Mouse (Mus musculus): Measurements from ENCODE around the gene Tfe3. TPM values are rescaled to one million over a fixed set of nuclear protein-coding genes. Genes with fewer than 3 reads are reported as not detected.
A peak's percentile ranks its signal among the peaks of the same experiment; 100 is the strongest.
"Not testable (repeated sequence)": the region's sequence is repeated elsewhere in the genome, so short reads cannot be mapped to it uniquely, and the experiment has no call there.

Gene Tfe3
- polyA plus RNA-seq, 1 experiment from 2014 or later = 14.5 TPM

GRCm38 (mm10) chrX:7793361-7793760 lies 31.0 kb downstream of the Tfe3 start:
- Histone ChIP-seq H3K4me3 (ENCODE audit: control insufficient read depth in 1 of 2, insufficient read depth in 1 of 2, low read depth in 1 of 2, low read length in 2 of 2) (no peak overlapping the region), H3K36me3 (ENCODE audit: control insufficient read depth, insufficient read depth, low read length) (0 out of 2 replicates have a peak, but pooled peaks cover 10% of the 10 kb centered on the region), H3K4me1 (ENCODE audit: control insufficient read depth in 2 of 2, insufficient read depth in 2 of 2, low read length in 2 of 2) (no peaks in the 10 kb centered on the region; a peak in 1 of 4 replicates), H3K27me3 (ENCODE audit: control insufficient read depth, insufficient read depth, low read length) (no peaks in the 10 kb centered on the region), H3K9me3 (ENCODE audit: control insufficient read depth, low read length) (no peaks in the 10 kb centered on the region), H3K4me2 (ENCODE audit: low read length) (no peak overlapping the region), H3K9ac (ENCODE audit: low read length) (no peak overlapping the region), H3K27ac (replicated peaks in 1 of 2; ENCODE audit: control insufficient read depth in 1 of 2, insufficient read depth in 1 of 2, low read depth in 2 of 2, low read length in 2 of 2) (no peak overlapping the region)
- no peak for ATAC-seq (ENCODE audit: insufficient number of reproducible peaks, insufficient read depth, low FRiP score, low read depth)
- 40% methylated on average over 3 of the region's 3 CpGs for WGBS

GRCm38 (mm10) chrX:7795016-7795415 lies 32.7 kb downstream of the Tfe3 start:
- Histone ChIP-seq H3K36me3 (ENCODE audit: control insufficient read depth, insufficient read depth, low read length) (peaks cover 21% of the 10 kb centered on the region), H3K27me3 (ENCODE audit: control insufficient read depth, insufficient read depth, low read length) (no peaks in the 10 kb centered on the region), H3K27ac (replicated peaks in 1 of 2; ENCODE audit: control insufficient read depth in 1 of 2, insufficient read depth in 1 of 2, low read depth in 2 of 2, low read length in 2 of 2) (no peak overlapping the region), H3K9ac (ENCODE audit: low read length) (no peak overlapping the region), H3K4me2 (ENCODE audit: low read length) (no peak overlapping the region), H3K4me1 (ENCODE audit: control insufficient read depth in 2 of 2, insufficient read depth in 2 of 2, low read length in 2 of 2) (no peaks in the 10 kb centered on the region; a peak in 1 of 4 replicates), H3K4me3 (ENCODE audit: control insufficient read depth in 1 of 2, insufficient read depth in 1 of 2, low read depth in 1 of 2, low read length in 2 of 2) (no peak overlapping the region), H3K9me3 (ENCODE audit: control insufficient read depth, low read length) (no peaks in the 10 kb centered on the region)
- 19% methylated on average over 7 of the region's 7 CpGs for WGBS
- no peak for ATAC-seq (ENCODE audit: insufficient number of reproducible peaks, insufficient read depth, low FRiP score, low read depth)

DNA sequence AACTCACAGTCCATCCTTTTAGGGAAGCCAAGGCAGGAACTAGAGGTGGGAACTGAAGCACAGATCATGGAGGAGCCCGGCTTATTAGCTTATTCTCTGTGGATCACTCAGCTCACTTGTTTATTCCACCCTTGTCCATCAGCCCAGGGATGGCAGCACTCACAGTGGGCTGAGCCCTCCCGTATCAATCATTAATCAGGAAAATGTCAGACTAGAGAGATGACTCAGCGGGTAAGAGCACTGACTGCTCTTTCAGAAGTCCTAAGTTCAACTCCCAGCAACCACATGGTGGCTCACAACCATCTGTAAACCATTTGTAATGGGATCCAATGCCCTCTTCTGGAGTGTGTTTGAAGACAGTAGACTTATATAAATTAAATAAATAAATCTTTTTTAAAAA lies 35.0 kb downstream of the Tfe3 start:
- H3K4me3 ChIP-seq (ENCODE audit: control insufficient read depth in 1 of 2, insufficient read depth in 1 of 2, low read depth in 1 of 2, low read length in 2 of 2) = no peak overlapping the region
- no peaks in the 10 kb centered on the region for H3K27me3 ChIP-seq (ENCODE audit: control insufficient read depth, insufficient read depth, low read length)
- H3K4me2 ChIP-seq (ENCODE audit: low read length) = no peak overlapping the region
- H3K36me3 ChIP-seq (ENCODE audit: control insufficient read depth, insufficient read depth, low read length) = peaks cover 33% of the 10 kb centered on the region
- ATAC-seq (ENCODE audit: insufficient number of reproducible peaks, insufficient read depth, low FRiP score, low read depth) = no peak
- no peaks in the 10 kb centered on the region for H3K9me3 ChIP-seq (ENCODE audit: control insufficient read depth, low read length)
- H3K9ac ChIP-seq (ENCODE audit: low read length) = no peak overlapping the region
- no peak overlapping the region for H3K27ac ChIP-seq (replicated peaks in 1 of 2; ENCODE audit: control insufficient read depth in 1 of 2, insufficient read depth in 1 of 2, low read depth in 2 of 2, low read length in 2 of 2)
- WGBS = 77% methylated on average over 3 of the region's 3 CpGs
- H3K4me1 ChIP-seq (ENCODE audit: control insufficient read depth in 2 of 2, insufficient read depth in 2 of 2, low read length in 2 of 2) = no peaks in the 10 kb centered on the region

DNA sequence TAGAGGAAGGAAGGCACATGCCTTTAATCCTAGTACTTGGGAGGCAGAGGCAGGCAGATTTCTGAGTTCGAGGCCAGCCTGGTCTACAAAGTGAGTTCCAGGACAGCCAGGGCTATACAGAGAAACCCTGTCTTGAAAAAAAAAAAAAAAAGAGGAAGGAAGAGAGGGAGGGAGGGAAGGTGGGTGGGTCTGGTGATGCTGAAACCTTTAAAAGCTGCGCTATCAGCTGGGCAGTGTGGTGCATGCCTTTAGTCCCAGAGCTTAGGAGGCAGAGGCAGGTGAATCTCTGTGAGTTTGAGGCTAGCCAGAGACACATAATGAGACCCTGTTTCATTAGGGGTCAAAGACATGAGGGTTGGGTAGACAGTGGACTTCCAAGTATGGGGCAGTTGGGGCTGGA lies 39.8 kb downstream of the Tfe3 start:
- not testable (repeated sequence) for H3K9me3 ChIP-seq (ENCODE audit: control insufficient read depth, low read length); H3K9ac ChIP-seq (ENCODE audit: low read length); H3K4me1 ChIP-seq (ENCODE audit: control insufficient read depth in 2 of 2, insufficient read depth in 2 of 2, low read length in 2 of 2); ATAC-seq (ENCODE audit: insufficient number of reproducible peaks, insufficient read depth, low FRiP score, low read depth); H3K27ac ChIP-seq (replicated peaks in 1 of 2; ENCODE audit: control insufficient read depth in 1 of 2, insufficient read depth in 1 of 2, low read depth in 2 of 2, low read length in 2 of 2); H3K4me3 ChIP-seq (ENCODE audit: control insufficient read depth in 1 of 2, insufficient read depth in 1 of 2, low read depth in 1 of 2, low read length in 2 of 2); H3K27me3 ChIP-seq (ENCODE audit: control insufficient read depth, insufficient read depth, low read length); H3K4me2 ChIP-seq (ENCODE audit: low read length)
- WGBS = 78% methylated on average over 2 of the region's 2 CpGs
- peaks cover 54% of the 10 kb centered on the region for H3K36me3 ChIP-seq (ENCODE audit: control insufficient read depth, insufficient read depth, low read length)

- H3K9ac ChIP-seq (ENCODE audit: low read length); ATAC-seq (ENCODE audit: insufficient number of reproducible peaks, insufficient read depth, low FRiP score, low read depth): not testable (repeated sequence)
These were observed 52.7 kb downstream of the Tfe3 start for GRCm38 (mm10) chrX:7815016-7815415.

DNA sequence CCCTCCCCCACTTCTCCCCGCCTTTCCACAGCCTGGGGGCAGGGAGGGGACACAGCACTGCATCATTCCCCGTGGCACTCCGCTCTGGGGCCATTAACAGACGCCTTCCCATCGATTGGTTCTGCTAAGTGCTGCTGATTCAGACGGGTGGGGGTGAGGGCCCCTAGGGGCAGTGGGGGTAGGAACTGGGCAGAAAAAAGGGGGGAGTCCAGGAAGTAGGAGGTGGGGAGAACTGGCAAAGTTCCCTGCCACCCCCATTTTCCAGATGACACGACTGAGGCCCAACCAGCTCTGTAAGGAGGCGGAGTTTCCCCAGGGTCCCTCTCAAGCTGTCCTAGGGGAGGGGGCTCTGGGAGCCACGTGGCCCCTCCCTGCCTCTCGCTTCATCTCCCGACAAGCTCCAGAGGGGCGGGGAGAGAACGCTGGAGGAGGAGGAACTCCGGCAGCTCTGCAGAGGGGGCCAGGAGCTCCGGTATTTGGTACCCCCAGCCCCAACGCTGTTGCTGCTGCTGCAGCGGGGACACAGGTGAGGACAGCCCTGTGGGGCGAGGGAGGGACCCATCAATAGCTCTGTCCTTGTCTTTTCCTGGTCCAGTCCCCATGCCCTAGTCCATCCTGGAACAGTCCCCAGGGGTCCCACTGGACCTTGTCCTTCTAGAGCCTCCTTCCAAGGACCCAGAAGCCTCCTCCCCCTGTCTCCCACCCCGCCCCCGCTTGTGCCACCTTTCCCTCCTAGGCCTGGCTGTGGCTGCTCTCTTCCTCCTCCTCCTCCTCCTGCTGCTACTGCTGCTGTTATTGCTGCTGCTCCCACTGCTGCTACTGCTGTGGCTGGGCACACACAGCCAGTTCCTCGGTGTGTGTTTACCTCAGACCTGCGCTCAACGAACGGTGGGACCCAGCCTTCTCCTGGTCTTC lies 59.8 kb downstream of the Tfe3 start, which contains the start of gene Kcnd1:
TSS of gene Kcnd1 (plus strand) at position 425 of the 915 bp plus-strand sequence.
- H3K4me3 ChIP-seq (ENCODE audit: control insufficient read depth in 1 of 2, insufficient read depth in 1 of 2, low read depth in 1 of 2, low read length in 2 of 2) = peak within 1 kb of the TSS; percentile 37 to 40
- H3K9ac ChIP-seq (ENCODE audit: low read length) = peak within 1 kb of the TSS; percentile 45
- no peaks in the 10 kb centered on the region for H3K9me3 ChIP-seq (ENCODE audit: control insufficient read depth, low read length)
- H3K4me2 ChIP-seq (ENCODE audit: low read length) = peak within 1 kb of the TSS; percentile 71
- H3K36me3 ChIP-seq (ENCODE audit: control insufficient read depth, insufficient read depth, low read length) = 0 out of 2 replicates have a peak, but pooled peaks cover 21% of the 10 kb centered on the region
- H3K27me3 ChIP-seq (ENCODE audit: control insufficient read depth, insufficient read depth, low read length) = no peaks in the 10 kb centered on the region
- H3K4me1 ChIP-seq (ENCODE audit: control insufficient read depth in 2 of 2, insufficient read depth in 2 of 2, low read length in 2 of 2) = peaks cover 3% of the 10 kb centered on the region in 2 experiments; a peak in 1 of 4 replicates
- H3K27ac ChIP-seq (replicated peaks in 1 of 2; ENCODE audit: control insufficient read depth in 1 of 2, insufficient read depth in 1 of 2, low read depth in 2 of 2, low read length in 2 of 2) = no peak within 1 kb of the TSS
- WGBS = 12% methylated on average over 24 of the region's 24 CpGs
- ATAC-seq (ENCODE audit: insufficient number of reproducible peaks, insufficient read depth, low FRiP score, low read depth) = 0 out of 2 replicates have a peak, but pooled peaks have one; percentile 35

More at GRCm38 (mm10) chrX:7815016-7815415, 52.7 kb downstream of the Tfe3 start:
- not testable (repeated sequence) for H3K27me3 ChIP-seq (ENCODE audit: control insufficient read depth, insufficient read depth, low read length); H3K27ac ChIP-seq (replicated peaks in 1 of 2; ENCODE audit: control insufficient read depth in 1 of 2, insufficient read depth in 1 of 2, low read depth in 2 of 2, low read length in 2 of 2); H3K4me1 ChIP-seq (ENCODE audit: control insufficient read depth in 2 of 2, insufficient read depth in 2 of 2, low read length in 2 of 2); H3K4me3 ChIP-seq (ENCODE audit: control insufficient read depth in 1 of 2, insufficient read depth in 1 of 2, low read depth in 1 of 2, low read length in 2 of 2); H3K9me3 ChIP-seq (ENCODE audit: control insufficient read depth, low read length); H3K4me2 ChIP-seq (ENCODE audit: low read length)
- 51% methylated on average over 8 of the region's 8 CpGs for WGBS
- peaks cover 42% of the 10 kb centered on the region; the same call in 1 of the 2 replicates for H3K36me3 ChIP-seq (ENCODE audit: control insufficient read depth, insufficient read depth, low read length)
